Mouse (Mus musculus) kidney, embryonic 15.5 days (tissue): ENCODE data around the gene Sptbn4. TPM values are rescaled to one million over a fixed set of nuclear protein-coding genes. Genes with fewer than 3 reads are reported as not detected.

Experiments used
- ATAC-seq: fragments of 200-750 bp; cut with Nextera tagmentation; replicated peaks from 2 replicates; pipeline ENCODE4 v1.8.0; 2017; ENCODE audit warnings: moderate TSS enrichment; ENCODE audit not compliant: low FRiP score
- H3K27ac ChIP-seq: fragments of 300-500 bp; sonication (generic); 2 replicates; pipeline ENCODE4 v1.5.1; 2015; ENCODE audit warnings: mild to moderate bottlenecking, inconsistent platforms
- H3K27me3 ChIP-seq: fragments of 300-500 bp; sonication (generic); 2 replicates; pipeline ENCODE4 v1.6.1; 2015; ENCODE audit warnings: inconsistent platforms
- H3K36me3 ChIP-seq: fragments of 300-500 bp; sonication (generic); 2 replicates; pipeline ENCODE4 v1.6.1; 2015; ENCODE audit warnings: inconsistent platforms
- H3K4me1 ChIP-seq: fragments of 300-500 bp; sonication (generic); 2 replicates; pipeline ENCODE4 v1.6.1; 2015; ENCODE audit warnings: inconsistent platforms
- H3K4me2 ChIP-seq: fragments of 300-500 bp; sonication (generic); 2 replicates; pipeline ENCODE4 v1.6.1; 2015; ENCODE audit warnings: moderate library complexity, mild to moderate bottlenecking, inconsistent platforms
- H3K4me3 ChIP-seq: fragments of 300-500 bp; sonication (generic); replicated peaks from 2 replicates; pipeline ENCODE4 v1.5.1; 2015; ENCODE audit warnings: mild to moderate bottlenecking, inconsistent platforms
- H3K9ac ChIP-seq: fragments of 300-500 bp; sonication (generic); 2 replicates; pipeline ENCODE4 v1.6.1; 2015; ENCODE audit warnings: mild to moderate bottlenecking, inconsistent platforms
- H3K9me3 ChIP-seq: fragments of 300-500 bp; sonication (generic); replicated peaks from 2 replicates; pipeline ENCODE4 v1.6.1; 2016; ENCODE audit warnings: inconsistent platforms
- WGBS: fragments of 180-500 bp; shearing (Covaris S2); methylation state at CpG from one replicate; pipeline ENCODE4 v1.1.7; 2015; ENCODE audit warnings: mixed read lengths; 5-methylcytosine and 5-hydroxymethylcytosine counted together
- polyA plus RNA-seq: library from polyadenylated mRNA; unstranded; fragments of >200 nt; fragmentation: Nextera tagmentation; extraction: Ambion mirVana; gene quantifications from 2 replicates; pipeline ENCODE4 v1.2.1, GENCODE M21; 2015

Sptbn4 gene
- polyA plus RNA-seq, 1 experiment from 2014 or later, result 0.39 TPM

DNA sequence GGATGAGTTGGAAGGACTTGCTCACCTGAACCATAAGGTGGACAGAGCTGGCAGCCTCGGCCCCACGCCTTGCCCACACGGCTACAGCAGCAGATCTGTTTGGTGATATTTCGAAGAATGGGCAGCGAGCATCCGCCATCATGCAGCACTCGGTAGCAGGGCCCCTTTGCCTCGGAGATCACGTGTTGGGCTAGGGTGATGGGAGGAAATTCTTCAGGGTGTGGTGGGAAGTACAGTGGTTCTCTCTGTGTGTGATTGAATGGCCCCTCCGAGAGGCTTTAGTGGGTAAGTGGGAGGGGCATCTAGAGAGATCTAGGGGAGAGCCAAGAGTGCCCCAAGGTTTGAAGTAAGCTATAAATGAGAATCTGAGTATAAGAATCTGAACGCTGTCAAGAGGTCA, 119.3 kb downstream of the Sptbn4 start:
- WGBS, result 79% methylated on average over 11 of the region's 11 CpGs
- H3K4me1 ChIP-seq, result peaks cover 67% of the 10 kb centered on the region
- H3K9me3 ChIP-seq, result no peaks in the 10 kb centered on the region
- H3K27ac ChIP-seq, result no peak overlapping the region
- H3K36me3 ChIP-seq, result no peaks in the 10 kb centered on the region; the same call in 1 of the 2 replicates
- no peak overlapping the region for H3K4me3 ChIP-seq
- ATAC-seq, result no peak
- H3K9ac ChIP-seq, result no peak overlapping the region
- H3K27me3 ChIP-seq, result peaks cover 88% of the 10 kb centered on the region
- H3K4me2 ChIP-seq, result no peak overlapping the region

DNA sequence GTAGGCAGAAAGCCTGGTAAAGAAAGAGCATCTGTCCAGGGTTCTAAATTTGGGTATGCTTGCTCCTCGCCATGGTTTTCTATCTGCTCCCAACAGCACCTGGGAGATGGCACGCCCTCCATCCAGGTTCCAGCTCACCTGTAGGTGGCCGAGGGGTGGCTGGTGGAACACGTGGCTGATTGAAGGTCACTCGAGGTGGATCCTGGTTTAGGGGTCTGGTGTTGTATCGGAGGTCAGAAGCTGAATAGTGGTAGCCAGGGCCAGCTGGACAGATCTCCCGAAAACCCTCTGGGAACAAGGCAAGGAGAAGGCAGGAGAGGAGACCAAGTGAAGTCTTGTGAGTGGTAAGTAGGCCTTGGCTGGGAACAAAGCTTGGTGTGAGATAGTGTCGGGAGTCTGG, 120.0 kb downstream of the Sptbn4 start:
- H3K27ac ChIP-seq, result no peak overlapping the region
- H3K9me3 ChIP-seq, result no peaks in the 10 kb centered on the region
- H3K9ac ChIP-seq, result no peak overlapping the region
- peaks cover 60% of the 10 kb centered on the region for H3K4me1 ChIP-seq
- H3K4me3 ChIP-seq, result no peak overlapping the region
- H3K36me3 ChIP-seq, result no peaks in the 10 kb centered on the region; the same call in 1 of the 2 replicates
- H3K4me2 ChIP-seq, result no peak overlapping the region
- WGBS, result 95% methylated on average over 8 of the region's 8 CpGs
- peaks cover 81% of the 10 kb centered on the region for H3K27me3 ChIP-seq
- no peak for ATAC-seq

- Histone ChIP-seq H3K4me1 (peaks cover 57% of the 10 kb centered on the region), H3K27me3 (peaks cover 69% of the 10 kb centered on the region), H3K27ac (peak overlapping the region; percentile 37; the same call in 1 of the 2 replicates), H3K4me2 (peak overlapping the region; percentile 60), H3K9ac (peak overlapping the region; percentile 29; the same call in 1 of the 2 replicates), H3K36me3 (no peaks in the 10 kb centered on the region; the same call in 1 of the 2 replicates), H3K4me3 (peak overlapping the region; percentile 38), H3K9me3 (no peaks in the 10 kb centered on the region)
- peak; percentile 16; the same call in 1 of the 2 replicates for ATAC-seq
- WGBS, result 38% methylated on average over 34 of the region's 34 CpGs
Measured at GRCm38 (mm10) chr7:27326101-27326880, 121.2 kb downstream of the Sptbn4 start.

DNA sequence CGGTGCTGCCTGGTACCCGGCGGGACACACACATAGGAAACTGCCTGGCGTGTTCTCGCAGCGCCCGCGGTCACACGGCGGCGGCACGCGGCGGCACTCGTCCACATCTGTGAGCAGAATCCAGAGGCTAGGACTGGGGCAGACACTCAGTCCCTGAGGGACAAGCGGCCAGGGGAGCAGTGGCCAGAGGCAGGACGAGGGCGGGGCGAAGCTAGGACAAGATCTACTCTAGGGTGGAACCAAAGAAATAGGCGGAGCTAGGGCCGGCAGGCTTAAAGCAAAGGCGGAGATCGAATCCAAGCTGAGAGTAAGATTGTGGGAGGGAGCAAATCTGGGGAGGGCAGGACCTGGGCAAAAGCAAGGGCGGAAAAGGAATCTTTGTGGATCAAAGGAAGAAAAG, 121.8 kb downstream of the Sptbn4 start:
- Histone ChIP-seq H3K9me3 (no peaks in the 10 kb centered on the region), H3K27ac (peak overlapping the region; percentile 37), H3K9ac (peak overlapping the region; percentile 29; the same call in 1 of the 2 replicates), H3K36me3 (no peaks in the 10 kb centered on the region; the same call in 1 of the 2 replicates), H3K4me3 (peak overlapping the region; percentile 38), H3K4me2 (peak overlapping the region; percentile 60), H3K4me1 (peaks cover 51% of the 10 kb centered on the region), H3K27me3 (peaks cover 63% of the 10 kb centered on the region)
- WGBS, result 2% methylated on average over 24 of the region's 24 CpGs
- ATAC-seq, result peak; percentile 73

DNA sequence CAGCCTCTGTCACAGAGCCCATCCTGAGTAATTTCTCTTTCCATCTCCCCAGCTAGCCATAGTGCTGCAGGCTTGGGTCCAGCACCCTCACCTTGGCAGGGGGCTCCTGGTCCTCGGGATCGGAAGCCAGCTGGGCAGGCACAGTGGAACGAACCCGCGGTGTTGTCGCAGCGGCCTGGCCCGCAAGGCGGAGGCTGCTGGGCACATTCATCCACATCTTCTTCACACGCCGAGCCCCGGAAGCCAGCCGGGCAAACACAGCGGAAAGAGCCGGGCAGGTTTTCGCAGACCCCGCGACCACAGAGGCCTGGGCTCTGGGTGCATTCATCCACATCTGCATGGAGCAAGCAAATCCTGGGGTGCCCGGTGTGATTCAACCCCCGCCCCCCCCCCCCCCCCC, 122.6 kb downstream of the Sptbn4 start:
- Histone ChIP-seq H3K4me2 (peak overlapping the region; percentile 60), H3K4me1 (peaks cover 44% of the 10 kb centered on the region), H3K27me3 (peaks cover 56% of the 10 kb centered on the region), H3K36me3 (no peaks in the 10 kb centered on the region; the same call in 1 of the 2 replicates), H3K27ac (no peak overlapping the region), H3K4me3 (no peak overlapping the region), H3K9ac (no peak overlapping the region), H3K9me3 (no peaks in the 10 kb centered on the region)
- WGBS, result 56% methylated on average over 18 of the region's 20 CpGs
- ATAC-seq, result no peak

DNA sequence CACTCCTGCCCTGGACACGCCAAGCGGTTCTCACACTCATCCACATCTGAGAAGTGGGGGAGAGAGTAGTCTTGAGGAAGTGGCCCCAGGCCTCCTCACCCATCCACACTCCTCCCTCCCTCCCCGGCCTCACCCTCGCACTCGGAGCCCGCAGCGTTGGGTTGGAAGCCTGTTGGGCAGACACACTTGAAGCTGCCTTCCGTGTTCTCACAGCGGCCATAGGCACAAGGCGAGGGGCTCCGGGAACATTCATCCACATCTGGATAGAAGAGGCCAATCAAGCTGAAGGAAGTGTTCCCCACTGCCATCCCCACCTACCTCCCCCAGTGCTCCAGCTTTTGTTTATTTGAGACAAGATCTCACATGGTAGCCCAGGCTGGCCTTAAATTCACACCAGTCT, 123.3 kb downstream of the Sptbn4 start:
- H3K27ac ChIP-seq, result no peak overlapping the region
- no peaks in the 10 kb centered on the region for H3K9me3 ChIP-seq
- H3K4me1 ChIP-seq, result peaks cover 36% of the 10 kb centered on the region
- H3K4me2 ChIP-seq, result no peak overlapping the region
- no peak overlapping the region for H3K4me3 ChIP-seq
- H3K36me3 ChIP-seq, result no peaks in the 10 kb centered on the region; the same call in 1 of the 2 replicates
- H3K9ac ChIP-seq, result no peak overlapping the region
- no peak for ATAC-seq
- peaks cover 48% of the 10 kb centered on the region for H3K27me3 ChIP-seq
- WGBS, result 96% methylated on average over 11 of the region's 11 CpGs

DNA sequence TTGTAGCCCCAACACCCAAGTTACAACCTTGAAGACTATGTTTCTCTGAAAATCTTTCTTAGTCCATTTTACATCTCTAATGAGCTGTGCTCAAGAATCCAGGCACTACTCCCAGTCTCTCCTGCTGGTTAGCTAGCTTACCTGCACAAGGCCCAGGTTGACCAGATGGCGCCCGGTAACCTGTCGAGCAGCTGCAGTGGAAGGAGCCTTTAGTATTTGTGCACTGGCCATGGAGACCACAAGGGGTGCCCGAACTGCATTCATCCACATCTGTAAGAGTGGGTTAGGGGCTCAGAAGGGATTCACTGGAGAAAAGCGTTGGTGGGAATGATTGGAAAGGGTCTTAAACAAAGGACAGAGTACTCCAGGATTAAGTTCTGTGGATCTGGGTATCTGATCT, 124.5 kb downstream of the Sptbn4 start:
- no peaks in the 10 kb centered on the region for H3K9me3 ChIP-seq
- no peak overlapping the region for H3K27ac ChIP-seq
- no peak for ATAC-seq
- peaks cover 36% of the 10 kb centered on the region for H3K27me3 ChIP-seq
- H3K9ac ChIP-seq, result no peak overlapping the region
- 92% methylated on average over 5 of the region's 5 CpGs for WGBS
- H3K36me3 ChIP-seq, result peaks cover under 1% of the 10 kb centered on the region; the same call in 1 of the 2 replicates
- H3K4me3 ChIP-seq, result no peak overlapping the region
- H3K4me1 ChIP-seq, result peaks cover 29% of the 10 kb centered on the region
- no peak overlapping the region for H3K4me2 ChIP-seq

DNA sequence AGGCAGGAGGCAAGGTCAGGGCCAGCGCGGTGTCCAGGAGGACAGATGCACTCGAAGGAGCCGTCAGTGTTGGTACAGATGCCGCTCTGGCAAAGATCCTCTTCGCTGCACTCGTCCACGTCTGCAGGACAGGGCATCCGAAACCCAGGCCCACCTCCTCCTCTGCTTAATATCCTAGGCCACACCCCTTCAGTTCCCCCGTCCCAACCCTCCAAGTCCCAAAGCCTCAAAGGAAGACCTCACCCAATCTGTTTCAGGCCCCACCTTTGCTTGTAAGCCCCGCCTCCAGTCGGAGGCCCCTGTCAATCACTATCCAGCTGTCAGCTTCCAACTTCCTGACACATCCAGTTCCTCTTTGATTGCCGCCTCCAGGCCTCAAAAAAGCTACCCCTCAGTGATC, 125.2 kb downstream of the Sptbn4 start:
- WGBS, result 20% methylated on average over 12 of the region's 13 CpGs
- H3K9me3 ChIP-seq, result no peaks in the 10 kb centered on the region
- no peak overlapping the region for H3K9ac ChIP-seq
- peaks cover 29% of the 10 kb centered on the region for H3K27me3 ChIP-seq
- H3K4me2 ChIP-seq, result no peak overlapping the region
- 0 out of 2 replicates have a peak, but pooled peaks cover 6% of the 10 kb centered on the region for H3K36me3 ChIP-seq
- H3K4me3 ChIP-seq, result no peak overlapping the region
- H3K4me1 ChIP-seq, result peaks cover 29% of the 10 kb centered on the region
- no peak overlapping the region for H3K27ac ChIP-seq
- ATAC-seq, result no peak

GRCm38 (mm10) chr7:27319411-27319810, 128.1 kb downstream of the Sptbn4 start:
- 90% methylated on average over 22 of the region's 22 CpGs for WGBS
- H3K4me3 ChIP-seq, result no peak overlapping the region
- no peaks in the 10 kb centered on the region for H3K9me3 ChIP-seq
- ATAC-seq, result no peak
- H3K36me3 ChIP-seq, result peaks cover 8% of the 10 kb centered on the region; the same call in 1 of the 2 replicates
- no peak overlapping the region for H3K27ac ChIP-seq
- no peak overlapping the region for H3K9ac ChIP-seq
- H3K27me3 ChIP-seq, result peaks cover 4% of the 10 kb centered on the region; the same call in 1 of the 2 replicates
- H3K4me1 ChIP-seq, result peaks cover 17% of the 10 kb centered on the region
- no peak overlapping the region for H3K4me2 ChIP-seq

DNA sequence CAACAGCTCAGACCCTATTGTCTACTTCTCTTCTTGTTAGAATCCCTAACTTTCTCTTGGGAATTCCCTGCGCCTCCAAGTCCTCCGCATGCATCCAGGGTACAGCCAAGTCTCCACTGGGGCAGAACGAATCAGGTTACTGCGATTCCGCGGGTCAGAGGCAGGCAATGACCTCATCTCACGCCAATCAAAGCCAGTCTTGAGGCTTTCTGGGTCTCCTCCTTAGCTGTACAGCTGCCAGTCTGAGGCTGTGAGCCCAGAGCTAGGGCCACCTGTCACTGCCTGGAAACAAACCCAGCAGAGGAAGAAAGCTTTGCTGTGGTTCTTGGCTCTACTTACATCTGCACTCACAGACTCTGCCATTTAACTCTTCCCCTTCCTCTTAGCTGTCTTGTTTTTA, 131.5 kb downstream of the Sptbn4 start:
- H3K4me2 ChIP-seq, result no peak overlapping the region
- H3K4me1 ChIP-seq, result peaks cover 8% of the 10 kb centered on the region
- no peak overlapping the region for H3K4me3 ChIP-seq
- 0 out of 2 replicates have a peak, but pooled peaks cover 6% of the 10 kb centered on the region for H3K27me3 ChIP-seq
- whole genome bisulfite sequencing, result 27% methylated on average over 7 of the region's 7 CpGs
- H3K9ac ChIP-seq, result no peak overlapping the region
- H3K36me3 ChIP-seq, result peaks cover 26% of the 10 kb centered on the region
- no peak overlapping the region for H3K27ac ChIP-seq
- peaks cover 7% of the 10 kb centered on the region; the same call in 1 of the 2 replicates for H3K9me3 ChIP-seq
- peak; percentile 80 for ATAC-seq

- no peak overlapping the region for H3K27ac ChIP-seq
- H3K9ac ChIP-seq, result no peak overlapping the region
Measured at GRCm38 (mm10) chr7:27314393-27314792, 133.1 kb downstream of the Sptbn4 start.

DNA sequence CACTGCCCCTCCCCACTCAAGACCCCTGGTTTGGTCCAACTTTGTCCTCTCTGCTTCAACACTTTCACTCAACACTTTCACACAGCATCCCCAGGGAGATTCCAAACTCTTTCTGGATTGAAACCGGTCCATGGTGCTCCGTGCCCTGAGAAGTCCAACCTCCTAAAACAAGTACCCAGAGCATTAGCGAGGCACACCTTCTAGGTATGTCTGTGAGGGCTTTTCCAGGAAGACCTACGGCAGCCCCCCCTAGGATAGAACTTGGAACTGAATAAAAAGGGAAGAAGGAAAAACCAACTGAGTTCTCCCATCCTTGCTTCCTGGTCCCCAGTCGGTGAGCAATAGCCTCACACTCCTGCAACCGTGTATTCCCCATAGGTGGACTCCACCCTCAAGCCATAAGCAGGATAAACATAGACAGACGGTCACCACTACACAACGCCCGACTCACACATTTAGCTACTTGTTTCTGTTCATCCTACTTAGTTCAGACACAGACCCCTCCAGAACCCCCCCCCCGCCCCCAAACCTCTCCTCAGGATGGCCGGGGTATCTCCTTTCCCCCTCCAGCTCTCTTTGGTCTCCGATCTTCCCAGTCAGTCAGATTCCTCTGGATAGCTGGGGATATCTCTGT, 135.7 kb downstream of the Sptbn4 start:
- Histone ChIP-seq H3K4me1 (peaks cover 38% of the 10 kb centered on the region), H3K9me3 (peaks cover 7% of the 10 kb centered on the region; the same call in 1 of the 2 replicates), H3K4me2 (no peak overlapping the region), H3K4me3 (no peak overlapping the region), H3K27ac (no peak overlapping the region), H3K36me3 (peaks cover 20% of the 10 kb centered on the region), H3K9ac (no peak overlapping the region), H3K27me3 (peaks cover 12% of the 10 kb centered on the region; the same call in 1 of the 2 replicates)
- no peak for ATAC-seq
- 93% methylated on average over 12 of the region's 12 CpGs for WGBS

More at GRCm38 (mm10) chr7:27314393-27314792, 133.1 kb downstream of the Sptbn4 start:
- Histone ChIP-seq H3K4me2 (no peak overlapping the region), H3K27me3 (peaks cover 12% of the 10 kb centered on the region; the same call in 1 of the 2 replicates), H3K4me3 (no peak overlapping the region), H3K4me1 (peaks cover 19% of the 10 kb centered on the region), H3K36me3 (peaks cover 26% of the 10 kb centered on the region), H3K9me3 (peaks cover 7% of the 10 kb centered on the region; the same call in 1 of the 2 replicates)
- 91% methylated on average over 3 of the region's 3 CpGs for WGBS
- ATAC-seq, result no peak
